Mouse (Mus musculus): ENCODE data around the gene Fam71f2. TPM values are rescaled to one million over a fixed set of nuclear protein-coding genes. Genes with fewer than 3 reads are reported as not detected.
A peak's percentile ranks its signal among the peaks of the same experiment; 100 is the strongest.

The Fam71f2 gene
- polyA plus RNA-seq, 1 experiment from 2014 or later = not detected

DNA sequence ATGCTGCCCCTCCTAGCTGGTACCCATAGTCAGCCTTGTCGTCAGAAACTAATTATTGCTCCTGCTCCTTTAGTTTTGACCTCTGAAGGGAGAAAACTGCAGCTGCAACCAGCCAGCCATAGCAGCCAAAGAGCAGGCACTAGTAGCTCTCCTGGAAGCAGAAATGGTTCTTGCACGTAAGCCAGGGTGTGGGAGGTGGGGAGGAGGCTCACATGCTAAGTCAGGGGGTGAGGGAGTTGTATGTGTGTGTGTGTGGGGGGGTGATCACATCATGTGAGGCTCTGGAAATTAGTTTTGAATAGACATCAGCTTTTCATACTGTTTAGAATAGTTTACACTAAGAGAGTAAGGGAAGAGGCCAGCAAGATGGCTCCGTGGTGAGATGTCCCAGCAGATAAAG, 38.5 kb downstream of the Fam71f2 start:
- Histone ChIP-seq H3K27ac (replicated peaks) (no peak overlapping the region), H3K4me2 (replicated peaks; ENCODE audit: low read depth) (no peak overlapping the region), H3K36me3 (ENCODE audit: control insufficient read depth, insufficient read depth, low read length) (no peaks in the 10 kb centered on the region), H3K4me1 (replicated peaks; ENCODE audit: control insufficient read depth, insufficient read depth) (no peaks in the 10 kb centered on the region), H3K9ac (ENCODE audit: low read length) (no peak overlapping the region), H3K9me3 (ENCODE audit: control insufficient read depth, low read length) (no peaks in the 10 kb centered on the region), H3K27me3 (ENCODE audit: control insufficient read depth, insufficient read depth, low read length) (no peaks in the 10 kb centered on the region), H3K4me3 (ENCODE audit: low read depth, low read length) (no peak overlapping the region)
- TF ChIP-seq CTCF (IDR thresholded peaks at IDR 0.05; ENCODE audit: low read depth) = no peak
- ATAC-seq (ENCODE audit: low FRiP score, low TSS enrichment) = no peak
- WGBS = 66% methylated on average over 3 of the region's 3 CpGs
- DNase-seq (ENCODE audit: low spot score) = no peak

DNA sequence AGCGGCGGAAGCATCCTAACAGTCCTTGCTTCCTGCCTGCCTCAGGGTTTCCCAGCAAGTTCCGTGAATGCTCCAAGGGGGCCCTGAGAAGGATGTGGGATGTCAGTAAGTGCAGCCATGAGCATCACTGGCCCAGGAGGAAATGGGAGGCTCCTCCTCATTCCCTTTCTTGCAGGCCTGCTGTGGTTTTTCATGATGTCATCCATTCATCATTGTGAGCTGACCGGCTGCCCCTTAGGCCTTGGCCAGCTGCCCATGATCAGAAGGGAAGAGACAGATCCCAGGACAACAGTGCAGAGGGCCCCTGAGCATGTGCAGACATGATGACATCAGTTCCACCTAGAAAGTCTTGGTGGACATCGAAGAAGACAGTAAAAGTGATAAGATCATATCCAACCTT, 39.5 kb downstream of the Fam71f2 start, which contains the start of gene Fam71f1:
Gene Fam71f1, plus strand, starts transcription at position 262 of the 400 bp plus-strand sequence.
- Histone ChIP-seq H3K27me3 (ENCODE audit: control insufficient read depth, insufficient read depth, low read length) (no peaks in the 10 kb centered on the region), H3K27ac (replicated peaks) (no peak within 1 kb of the TSS), H3K4me2 (replicated peaks; ENCODE audit: low read depth) (no peak within 1 kb of the TSS), H3K4me3 (ENCODE audit: low read depth, low read length) (no peak within 1 kb of the TSS), H3K9ac (ENCODE audit: low read length) (no peak within 1 kb of the TSS), H3K9me3 (ENCODE audit: control insufficient read depth, low read length) (no peaks in the 10 kb centered on the region), H3K4me1 (replicated peaks; ENCODE audit: control insufficient read depth, insufficient read depth) (no peaks in the 10 kb centered on the region), H3K36me3 (ENCODE audit: control insufficient read depth, insufficient read depth, low read length) (no peaks in the 10 kb centered on the region)
- DNase-seq (ENCODE audit: low spot score) (no peak), ATAC-seq (ENCODE audit: low FRiP score, low TSS enrichment) (peak; percentile 24; the same call in 1 of the 2 replicates)
- WGBS = 29% methylated on average over 3 of the region's 5 CpGs
- TF ChIP-seq EP300 (optimal IDR thresholded peaks at IDR 0.05) (no peak), CTCF (IDR thresholded peaks at IDR 0.05; ENCODE audit: low read depth) (no peak)

DNA sequence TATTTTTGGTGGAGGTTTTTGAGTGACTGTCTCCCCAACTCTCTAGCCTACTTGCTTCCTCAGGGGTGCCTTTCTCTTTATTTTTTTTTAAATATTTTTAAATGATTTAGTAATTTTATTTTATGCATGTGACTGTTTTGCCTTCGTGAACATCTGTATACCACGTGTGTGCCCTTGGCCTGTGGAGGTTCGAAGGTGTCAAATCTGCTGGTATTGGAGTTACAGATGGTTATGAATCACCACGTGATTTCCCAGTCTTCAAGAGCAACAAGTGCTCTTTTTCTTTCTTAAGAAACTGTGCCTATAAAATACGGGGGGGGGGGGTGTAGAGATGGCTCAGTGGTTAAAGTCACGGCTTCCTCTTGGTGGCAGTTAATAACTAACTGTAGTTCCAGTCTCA, 42.2 kb downstream of the Fam71f2 start:
- no peak overlapping the region for H3K4me2 ChIP-seq (replicated peaks; ENCODE audit: low read depth)

DNA sequence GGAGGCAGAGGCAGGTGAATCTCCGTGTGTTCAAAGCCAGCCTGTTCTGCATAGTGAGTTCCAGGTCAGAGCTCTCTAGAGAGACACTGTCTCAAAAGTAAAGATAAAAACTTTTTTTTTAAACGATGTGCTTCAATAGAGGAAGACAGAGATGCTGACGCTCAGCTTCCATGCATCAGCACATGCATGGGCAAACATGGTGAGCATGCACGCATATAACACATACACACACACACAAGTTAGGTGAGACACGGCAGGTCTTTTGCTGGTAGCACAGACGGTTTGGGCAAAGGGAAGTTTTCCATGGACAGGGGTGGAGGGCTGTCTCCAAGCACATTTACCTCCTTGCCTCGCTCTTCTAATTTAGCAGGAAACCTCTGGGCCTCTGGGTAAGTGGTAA, 42.8 kb downstream of the Fam71f2 start:
- ATAC-seq (ENCODE audit: low FRiP score, low TSS enrichment) = no peak
- TF ChIP-seq EP300 (optimal IDR thresholded peaks at IDR 0.05) = no peak
- TF ChIP-seq CTCF (IDR thresholded peaks at IDR 0.05; ENCODE audit: low read depth) = no peak
- 92% methylated on average over 7 of the region's 7 CpGs for WGBS
- H3K4me2 ChIP-seq (replicated peaks; ENCODE audit: low read depth) = no peak overlapping the region
- H3K4me1 ChIP-seq (replicated peaks; ENCODE audit: control insufficient read depth, insufficient read depth) = no peaks in the 10 kb centered on the region
- H3K9me3 ChIP-seq (ENCODE audit: control insufficient read depth, low read length) = no peaks in the 10 kb centered on the region
- H3K27ac ChIP-seq (replicated peaks) = no peak overlapping the region
- no peaks in the 10 kb centered on the region for H3K27me3 ChIP-seq (ENCODE audit: control insufficient read depth, insufficient read depth, low read length)
- no peaks in the 10 kb centered on the region for H3K36me3 ChIP-seq (ENCODE audit: control insufficient read depth, insufficient read depth, low read length)
- DNase-seq (ENCODE audit: low spot score) = no peak
- no peak overlapping the region for H3K9ac ChIP-seq (ENCODE audit: low read length)
- no peak overlapping the region for H3K4me3 ChIP-seq (ENCODE audit: low read depth, low read length)

More for the DNA sequence above, 42.2 kb downstream of the Fam71f2 start:
- Histone ChIP-seq H3K9ac (ENCODE audit: low read length) (no peak overlapping the region), H3K36me3 (ENCODE audit: control insufficient read depth, insufficient read depth, low read length) (no peaks in the 10 kb centered on the region), H3K27ac (replicated peaks) (no peak overlapping the region), H3K4me1 (replicated peaks; ENCODE audit: control insufficient read depth, insufficient read depth) (no peaks in the 10 kb centered on the region), H3K27me3 (ENCODE audit: control insufficient read depth, insufficient read depth, low read length) (no peaks in the 10 kb centered on the region), H3K9me3 (ENCODE audit: control insufficient read depth, low read length) (no peaks in the 10 kb centered on the region), H3K4me3 (ENCODE audit: low read depth, low read length) (no peak overlapping the region)
- ATAC-seq (ENCODE audit: low FRiP score, low TSS enrichment) (no peak), DNase-seq (ENCODE audit: low spot score) (no peak)
- WGBS = 68% methylated on average over 6 of the region's 6 CpGs
- TF ChIP-seq EP300 (optimal IDR thresholded peaks at IDR 0.05) (no peak), CTCF (IDR thresholded peaks at IDR 0.05; ENCODE audit: low read depth) (no peak)

DNA sequence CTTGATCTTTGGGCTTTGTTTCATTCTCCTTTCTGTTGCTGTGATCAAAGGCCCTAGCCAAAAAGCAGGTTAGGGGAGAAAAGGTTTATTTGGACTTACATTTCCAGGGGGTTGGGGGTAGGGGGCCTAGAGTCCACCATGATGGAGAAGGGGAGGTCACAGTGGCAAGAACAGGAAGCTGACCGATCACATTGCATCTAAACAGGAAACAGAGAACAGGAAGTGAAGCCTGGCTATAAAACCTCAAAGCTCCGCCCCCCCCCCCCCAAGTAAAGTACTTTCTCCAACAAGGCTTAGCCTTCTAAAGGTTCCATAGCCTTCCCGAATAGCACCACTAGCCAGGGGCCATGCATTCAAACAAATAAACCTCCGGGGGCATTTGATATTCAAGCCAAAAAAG, 43.3 kb downstream of the Fam71f2 start:
- H3K4me2 ChIP-seq (replicated peaks; ENCODE audit: low read depth) = no peak overlapping the region
- H3K36me3 ChIP-seq (ENCODE audit: control insufficient read depth, insufficient read depth, low read length) = no peaks in the 10 kb centered on the region
- no peak overlapping the region for H3K27ac ChIP-seq (replicated peaks)
- DNase-seq (ENCODE audit: low spot score) = no peak
- no peaks in the 10 kb centered on the region for H3K9me3 ChIP-seq (ENCODE audit: control insufficient read depth, low read length)
- no peak overlapping the region for H3K4me3 ChIP-seq (ENCODE audit: low read depth, low read length)
- no peaks in the 10 kb centered on the region for H3K27me3 ChIP-seq (ENCODE audit: control insufficient read depth, insufficient read depth, low read length)
- H3K9ac ChIP-seq (ENCODE audit: low read length) = no peak overlapping the region
- 78% methylated on average over 4 of the region's 4 CpGs for WGBS
- H3K4me1 ChIP-seq (replicated peaks; ENCODE audit: control insufficient read depth, insufficient read depth) = no peaks in the 10 kb centered on the region
- ATAC-seq (ENCODE audit: low FRiP score, low TSS enrichment) = no peak
- TF ChIP-seq CTCF (IDR thresholded peaks at IDR 0.05; ENCODE audit: low read depth) (no peak), EP300 (optimal IDR thresholded peaks at IDR 0.05) (no peak)

DNA sequence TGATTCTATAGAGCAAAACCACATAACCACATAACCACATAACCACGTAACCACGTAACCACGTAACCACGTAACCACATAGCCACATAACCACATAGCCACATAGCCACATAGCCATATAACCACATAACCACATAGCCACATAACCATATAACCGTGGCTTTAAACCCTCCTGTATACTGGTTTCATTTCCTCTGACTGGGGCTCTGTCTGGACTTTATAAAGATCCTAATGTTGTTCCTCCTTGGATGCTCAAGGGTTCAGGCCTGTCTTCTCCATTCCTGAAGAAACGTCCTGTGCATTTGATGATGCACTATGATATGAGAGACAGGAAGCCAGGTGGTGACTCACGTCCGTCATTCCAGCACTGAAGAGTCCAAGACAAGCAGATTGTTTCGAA, 47.6 kb downstream of the Fam71f2 start:
- WGBS = 85% methylated on average over 9 of the region's 9 CpGs
- Histone ChIP-seq H3K9me3 (ENCODE audit: control insufficient read depth, low read length) (no peaks in the 10 kb centered on the region), H3K9ac (ENCODE audit: low read length) (no peak overlapping the region), H3K4me2 (replicated peaks; ENCODE audit: low read depth) (no peak overlapping the region), H3K4me3 (ENCODE audit: low read depth, low read length) (no peak overlapping the region), H3K27me3 (ENCODE audit: control insufficient read depth, insufficient read depth, low read length) (no peaks in the 10 kb centered on the region), H3K4me1 (replicated peaks; ENCODE audit: control insufficient read depth, insufficient read depth) (no peaks in the 10 kb centered on the region), H3K36me3 (ENCODE audit: control insufficient read depth, insufficient read depth, low read length) (no peaks in the 10 kb centered on the region), H3K27ac (replicated peaks) (no peak overlapping the region)
- no peak for DNase-seq (ENCODE audit: low spot score)
- TF ChIP-seq CTCF (IDR thresholded peaks at IDR 0.05; ENCODE audit: low read depth) (no peak), EP300 (optimal IDR thresholded peaks at IDR 0.05) (no peak)
- no peak for ATAC-seq (ENCODE audit: low FRiP score, low TSS enrichment)
